Mouse (Mus musculus) CH12.LX (cell line): ENCODE measurements at regions not wholly inside any gene's neighbourhood (a gene's known extent, or its start where the extent isn't known, plus 50 kb on each side); places are given as distances from the start of the nearest gene placed in this dataset.
"Not testable (repeated sequence)": the region's sequence is repeated elsewhere in the genome, so short reads cannot be mapped to it uniquely, and the experiment has no call there.

ENCODE experiments used
- DNase-seq: peaks from one replicate; pipeline ENCODE4 v3.0.0-alpha.2; 2013; ENCODE audit errors: extremely low read depth
- H3K27ac ChIP-seq: 2 replicates; pipeline ENCODE4 v1.5.1; 2012; ENCODE audit warnings: low read depth, mild to moderate bottlenecking, control low read depth, moderate library complexity; ENCODE audit not compliant: insufficient read depth
- H3K27me3 ChIP-seq: replicated peaks from 2 replicates; pipeline ENCODE3; 2012; ENCODE audit warnings: inconsistent platforms
- H3K36me3 ChIP-seq, 2 experiments: replicated peaks in 1 of 2; 2 replicates each; pipeline versions ENCODE3 to v1.6.1; 2012; ENCODE audit warnings: inconsistent platforms in 1 of 2, low read length in 1 of 2, mild to moderate bottlenecking in 1 of 2, mixed read lengths in 1 of 2, moderate library complexity in 1 of 2; ENCODE audit not compliant: control insufficient read depth in 1 of 2, insufficient read depth in 1 of 2
- H3K4me1 ChIP-seq, 2 experiments: 2 replicates each; pipeline ENCODE4 v1.6.1; 2012; ENCODE audit warnings: inconsistent platforms in 1 of 2, moderate library complexity in 1 of 2; ENCODE audit not compliant: insufficient read depth in 2 of 2, control insufficient read depth in 1 of 2
- H3K4me2 ChIP-seq: 2 replicates; pipeline ENCODE4 v1.6.1; 2012; ENCODE audit warnings: low read depth, mild to moderate bottlenecking, control low read depth; ENCODE audit not compliant: poor library complexity, insufficient read depth, severe bottlenecking
- H3K4me3 ChIP-seq, 3 experiments: fragments of 150-350 bp in 1 of 3; sonication (generic) in 1 of 3; replicated peaks in 1 of 3; 2 replicates each; pipeline versions ENCODE3 to v1.5.1; 2011 to 2012; ENCODE audit warnings: low read depth in 2 of 3, low read length in 2 of 3, mild to moderate bottlenecking in 2 of 3, moderate library complexity in 2 of 3, control low read depth in 1 of 3, improper control_type of control experiment in 1 of 3, inconsistent platforms in 1 of 3, mixed read lengths in 1 of 3; ENCODE audit not compliant: poor library complexity in 1 of 3
- H3K79me2 ChIP-seq: replicated peaks from 2 replicates; pipeline ENCODE4 v1.6.1; 2012; ENCODE audit warnings: mild to moderate bottlenecking, moderate library complexity; ENCODE audit not compliant: control insufficient read depth, poor library complexity, insufficient read depth, severe bottlenecking; ENCODE audit errors: extremely low read depth
- H3K9ac ChIP-seq: 2 replicates; pipeline ENCODE4 v1.6.1; 2012; ENCODE audit warnings: low read depth, mild to moderate bottlenecking, control low read depth, moderate library complexity; ENCODE audit not compliant: insufficient read depth
- H3K9me3 ChIP-seq: replicated peaks from 2 replicates; pipeline ENCODE3; 2012; ENCODE audit warnings: low read length, inconsistent platforms, mixed read lengths
- CHD1 ChIP-seq: IDR thresholded peaks from 2 replicates; pipeline ENCODE4 v1.6.1; 2012; ENCODE audit warnings: low read depth, low read length, improper control_type of control experiment, inconsistent platforms
- CTCF ChIP-seq, 2 experiments: IDR thresholded peaks in 1 of 2; conservative IDR thresholded peaks in 1 of 2; 2 replicates each; pipeline ENCODE4 v1.5.1; 2011 to 2012; ENCODE audit warnings: low read depth in 2 of 2, low read length in 2 of 2, improper control_type of control experiment in 1 of 2, inconsistent platforms in 1 of 2, mild to moderate bottlenecking in 1 of 2, moderate library complexity in 1 of 2
- E2F4 ChIP-seq: IDR thresholded peaks from 2 replicates; pipeline ENCODE4 v1.6.1; 2011; ENCODE audit warnings: low read depth, low read length, improper control_type of control experiment; ENCODE audit not compliant: insufficient replicate concordance
- ELF1 ChIP-seq: IDR thresholded peaks from 2 replicates; pipeline ENCODE4 v1.6.1; 2014; ENCODE audit warnings: low read depth, mild to moderate bottlenecking, inconsistent platforms, low read length, improper control_type of control experiment
- GABPA ChIP-seq: IDR thresholded peaks from 2 replicates; pipeline ENCODE4 v1.6.1; 2012; ENCODE audit warnings: low read depth, low read length, improper control_type of control experiment, inconsistent platforms; ENCODE audit not compliant: insufficient replicate concordance
- IRF4 ChIP-seq: IDR thresholded peaks from 2 replicates; pipeline ENCODE4 v1.6.1; 2014; ENCODE audit warnings: low read depth, mild to moderate bottlenecking, inconsistent platforms, low read length, improper control_type of control experiment
- JUN ChIP-seq: IDR thresholded peaks from 2 replicates; pipeline ENCODE4 v1.6.1; 2011; ENCODE audit warnings: low read depth, mild to moderate bottlenecking, low read length, improper control_type of control experiment, moderate library complexity; ENCODE audit not compliant: insufficient read depth
- JUND ChIP-seq: conservative IDR thresholded peaks from 2 replicates; pipeline ENCODE4 v1.6.1; 2011; ENCODE audit warnings: low read depth, low read length, improper control_type of control experiment
- KAT2A ChIP-seq: IDR thresholded peaks from 2 replicates; pipeline ENCODE4 v1.6.1; 2012; ENCODE audit warnings: low read length, improper control_type of control experiment, inconsistent platforms; ENCODE audit not compliant: insufficient replicate concordance
- MAX ChIP-seq: IDR thresholded peaks from 2 replicates; pipeline ENCODE4 v1.6.1; 2011; ENCODE audit warnings: low read length, improper control_type of control experiment
- MAZ ChIP-seq: IDR thresholded peaks from 2 replicates; pipeline ENCODE4 v1.6.1; 2012; ENCODE audit warnings: low read depth, mild to moderate bottlenecking, inconsistent platforms, low read length, improper control_type of control experiment, moderate library complexity
- MEF2A ChIP-seq: IDR thresholded peaks from 2 replicates; pipeline ENCODE4 v1.6.1; 2014; ENCODE audit warnings: low read depth, mild to moderate bottlenecking, inconsistent platforms, low read length, improper control_type of control experiment, borderline replicate concordance
- MXI1 ChIP-seq: IDR thresholded peaks from 2 replicates; pipeline ENCODE4 v1.6.1; 2011; ENCODE audit warnings: mild to moderate bottlenecking, low read depth, low read length, improper control_type of control experiment
- MYC ChIP-seq: IDR thresholded peaks from 2 replicates; pipeline ENCODE4 v1.6.1; 2011; ENCODE audit warnings: low read depth, mild to moderate bottlenecking, improper control_type of control experiment, low read length
- POLR2AphosphoS2 ChIP-seq: IDR thresholded peaks from 2 replicates; pipeline ENCODE4 v1.6.1; 2011; ENCODE audit warnings: low read depth, low read length, improper control_type of control experiment
- SIN3A ChIP-seq: IDR thresholded peaks from 2 replicates; pipeline ENCODE4 v1.6.1; 2012; ENCODE audit warnings: low read length, improper control_type of control experiment, inconsistent platforms
- SMC3 ChIP-seq: IDR thresholded peaks from 2 replicates; pipeline ENCODE4 v1.6.1; 2011; ENCODE audit warnings: low read depth, low read length, improper control_type of control experiment
- TCF12 ChIP-seq: IDR thresholded peaks from 2 replicates; pipeline ENCODE4 v1.6.1; 2014; ENCODE audit warnings: low read depth, mild to moderate bottlenecking, inconsistent platforms, low read length, improper control_type of control experiment
- UBTF ChIP-seq: IDR thresholded peaks from 2 replicates; pipeline ENCODE4 v1.6.1; 2012; ENCODE audit warnings: low read depth, mild to moderate bottlenecking, inconsistent platforms, low read length, improper control_type of control experiment, moderate library complexity
- USF1 ChIP-seq: IDR thresholded peaks from 2 replicates; pipeline ENCODE4 v1.6.1; 2014; ENCODE audit warnings: low read depth, mild to moderate bottlenecking, inconsistent platforms, low read length, improper control_type of control experiment
- USF2 ChIP-seq: conservative IDR thresholded peaks from 2 replicates; pipeline ENCODE4 v1.6.1; 2011; ENCODE audit warnings: low read depth, low read length, improper control_type of control experiment
- ZC3H11A ChIP-seq: IDR thresholded peaks from 2 replicates; pipeline ENCODE4 v1.6.1; 2012; ENCODE audit warnings: low read depth, mild to moderate bottlenecking, inconsistent platforms, low read length, improper control_type of control experiment
- ZKSCAN1 ChIP-seq: IDR thresholded peaks from 2 replicates; pipeline ENCODE4 v1.6.1; 2012; ENCODE audit warnings: low read depth, inconsistent platforms, low read length, improper control_type of control experiment, borderline replicate concordance
- ZMIZ1 ChIP-seq: IDR thresholded peaks from 2 replicates; pipeline ENCODE4 v1.6.1; 2012; ENCODE audit warnings: low read depth, mild to moderate bottlenecking, inconsistent platforms, low read length, improper control_type of control experiment
- dilution Hi-C: fragments of 300-500 bp; cut with MboI; formaldehyde crosslinking; loops from 2 replicates; pipeline ENCODE4 v1.14.3; 2020; ENCODE audit warnings: low sequenced_read_pairs; ENCODE audit not compliant: extremely low pct_unique_long_range_greater_than_20kb, extremely low pct_ligation_motif_present
- in situ Hi-C: fragments of 300-500 bp; cut with MboI; formaldehyde crosslinking; loops from 3 replicates; pipeline ENCODE4 v1.14.3; 2019; ENCODE audit warnings: low sequenced_read_pairs, low pct_ligation_motif_present, low pct_unique_long_range_greater_than_20kb, mixed read lengths

DNA sequence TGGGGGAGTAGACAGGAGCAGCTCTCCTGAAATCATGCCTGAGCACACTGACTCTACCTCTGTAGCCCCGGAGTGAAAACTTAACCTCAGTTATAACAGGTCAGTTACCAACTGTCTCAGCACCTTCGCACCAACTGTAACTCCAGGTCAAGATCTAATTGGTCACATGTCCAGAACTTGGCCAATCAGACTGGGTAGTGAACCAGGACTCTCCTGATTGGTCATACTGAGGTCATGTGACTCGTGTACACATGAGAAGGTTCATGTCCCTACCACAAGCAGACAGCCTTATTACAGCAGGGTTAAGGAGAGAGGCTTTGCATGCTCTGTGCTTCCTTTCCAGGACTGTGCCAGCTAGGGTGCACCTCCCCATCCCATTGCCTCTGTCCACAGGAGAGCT lies 166.7 kb upstream of the Spin1 start:
- dilution Hi-C loops, DNase-seq: not testable (repeated sequence)
- TF ChIP-seq USF2 (peak; percentile 74), MAX (0 out of 2 replicates have a peak, but pooled peaks have one; percentile 47), USF1 (peak; percentile 67)
- TF ChIP-seq, all 38 proteins: peak for 3; not testable (repeated sequence) for 35
- peak overlapping the region; percentile 15; the same call in 1 of the 2 replicates for H3K4me2 ChIP-seq
- in situ Hi-C loops = loop anchor here (25.0 kb wide), 1 partner anchor 378 kb away; no protein-coding TSS in a partner anchor
- not testable (repeated sequence) for H3K9ac ChIP-seq, H3K4me3 ChIP-seq, H3K4me1 ChIP-seq, H3K79me2 ChIP-seq, H3K9me3 ChIP-seq, H3K36me3 ChIP-seq, H3K27ac ChIP-seq, H3K27me3 ChIP-seq

DNA sequence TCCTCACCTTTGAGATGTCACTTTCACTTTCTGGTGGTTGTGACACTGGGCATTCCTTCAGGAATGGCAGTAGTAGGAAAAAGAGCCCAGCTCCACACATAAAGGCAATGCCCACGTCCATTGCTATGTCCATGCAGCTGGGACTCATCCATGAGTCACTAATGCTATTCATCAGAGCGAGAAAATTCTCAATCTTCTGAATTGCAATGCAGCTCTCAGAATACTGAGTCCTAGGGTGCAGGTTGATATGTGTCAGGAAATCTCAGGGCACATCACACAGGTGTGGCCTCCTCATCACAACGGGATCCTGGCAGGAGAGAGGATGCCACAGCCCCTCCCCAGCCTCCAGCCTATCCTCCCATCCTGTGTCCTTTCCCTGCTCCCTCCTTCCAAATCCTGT lies 158.1 kb upstream of the Spin1 start:
- Histone ChIP-seq H3K36me3 (no peaks in the 10 kb centered on the region), H3K9ac (no peak overlapping the region), H3K27me3 (no peaks in the 10 kb centered on the region), H3K4me1 (no peaks in the 10 kb centered on the region), H3K9me3 (no peaks in the 10 kb centered on the region), H3K27ac (no peak overlapping the region), H3K79me2 (no peaks in the 10 kb centered on the region), H3K4me2 (no peak overlapping the region), H3K4me3 (no peak overlapping the region)
- dilution Hi-C loops (no loop called here), in situ Hi-C loops (loop anchor here (25.0 kb wide), 1 partner anchor 370 kb away; no protein-coding TSS in a partner anchor)
- no peak for DNase-seq
- no peak for TF ChIP-seq MYC
- TF ChIP-seq JUN = no peak
- TF ChIP-seq JUND = no peak

DNA sequence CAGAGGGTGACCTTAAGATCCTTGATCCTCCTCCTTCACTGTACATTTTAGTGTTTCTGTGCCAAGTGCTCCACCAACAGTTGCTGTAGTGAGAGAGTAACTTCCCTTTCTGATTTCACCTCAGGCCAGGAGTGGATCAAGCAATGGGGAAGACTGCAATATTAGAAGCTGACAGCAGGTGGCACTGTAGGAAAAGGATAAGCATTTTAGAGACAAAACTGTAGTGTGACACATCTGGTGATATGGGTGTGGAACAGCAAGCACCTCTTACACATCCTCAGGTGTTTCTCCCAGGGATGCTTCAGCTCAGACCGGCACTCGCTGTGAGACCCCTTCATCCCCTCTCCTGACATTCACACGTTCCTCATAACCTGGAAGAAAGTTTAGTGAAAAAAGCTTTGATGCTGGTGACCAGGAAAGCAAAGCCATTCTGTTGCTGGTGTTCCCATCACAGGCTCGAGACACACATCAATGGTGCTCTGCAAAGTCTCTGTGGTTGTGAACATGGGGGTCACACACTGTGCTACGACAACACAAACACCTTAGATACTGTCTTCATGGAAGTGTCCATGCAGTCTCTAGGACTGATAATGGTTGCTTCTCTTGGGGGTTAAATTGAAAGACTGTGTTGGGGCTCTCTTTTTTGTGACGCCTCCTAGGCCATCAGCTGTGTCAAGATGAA lies 151.0 kb upstream of the Spin1 start:
- Histone ChIP-seq H3K27me3 (no peaks in the 10 kb centered on the region), H3K36me3 (no peaks in the 10 kb centered on the region), H3K27ac (no peak overlapping the region), H3K4me3 (no peak overlapping the region), H3K79me2 (no peaks in the 10 kb centered on the region), H3K4me2 (no peak overlapping the region), H3K9ac (no peak overlapping the region), H3K4me1 (peaks cover 0 to 3% of the 10 kb centered on the region in 2 experiments; a peak in 1 of 4 replicates), H3K9me3 (no peaks in the 10 kb centered on the region)
- DNase-seq = peak; percentile 87
- in situ Hi-C loops = loop anchor here (10.0 to 25.0 kb wide), 2 partner anchors 363 to 675 kb away; no protein-coding TSS in a partner anchor
- dilution Hi-C loops = no loop called here
- TF ChIP-seq UBTF = no peak
- TF ChIP-seq SIN3A = no peak
- TF ChIP-seq MEF2A = no peak
- no peak for TF ChIP-seq JUND
- no peak for TF ChIP-seq USF2
- no peak for TF ChIP-seq CHD1
- peak; percentile 96 for TF ChIP-seq ZC3H11A
- no peak for TF ChIP-seq IRF4
- no peak for TF ChIP-seq E2F4
- TF ChIP-seq POLR2AphosphoS2 = no peak
- TF ChIP-seq TCF12 = no peak
- TF ChIP-seq ZKSCAN1 = no peak
- no peak for TF ChIP-seq GABPA
- TF ChIP-seq MYC = peak; percentile 18; the same call in 1 of the 2 replicates
- no peak for TF ChIP-seq KAT2A
- TF ChIP-seq CTCF (conservative IDR thresholded peaks at IDR 0.05 in 1 of 2, IDR thresholded peaks at IDR 0.05 in 1 of 2; ENCODE audit: low read depth in 2 of 2, low read length in 2 of 2) = peak; percentile 94 to 97
- TF ChIP-seq ZMIZ1 = no peak
- no peak for TF ChIP-seq MAZ
- TF ChIP-seq MAX = no peak
- TF ChIP-seq ELF1 = no peak
- TF ChIP-seq SMC3 = peak; percentile 97
- TF ChIP-seq MXI1 = no peak
